Mouse (Mus musculus): ENCODE data around the gene Fbrs.
"Not testable (repeated sequence)": the region's sequence is repeated elsewhere in the genome, so short reads cannot be mapped to it uniquely, and the experiment has no call there.

Fbrs gene

DNA sequence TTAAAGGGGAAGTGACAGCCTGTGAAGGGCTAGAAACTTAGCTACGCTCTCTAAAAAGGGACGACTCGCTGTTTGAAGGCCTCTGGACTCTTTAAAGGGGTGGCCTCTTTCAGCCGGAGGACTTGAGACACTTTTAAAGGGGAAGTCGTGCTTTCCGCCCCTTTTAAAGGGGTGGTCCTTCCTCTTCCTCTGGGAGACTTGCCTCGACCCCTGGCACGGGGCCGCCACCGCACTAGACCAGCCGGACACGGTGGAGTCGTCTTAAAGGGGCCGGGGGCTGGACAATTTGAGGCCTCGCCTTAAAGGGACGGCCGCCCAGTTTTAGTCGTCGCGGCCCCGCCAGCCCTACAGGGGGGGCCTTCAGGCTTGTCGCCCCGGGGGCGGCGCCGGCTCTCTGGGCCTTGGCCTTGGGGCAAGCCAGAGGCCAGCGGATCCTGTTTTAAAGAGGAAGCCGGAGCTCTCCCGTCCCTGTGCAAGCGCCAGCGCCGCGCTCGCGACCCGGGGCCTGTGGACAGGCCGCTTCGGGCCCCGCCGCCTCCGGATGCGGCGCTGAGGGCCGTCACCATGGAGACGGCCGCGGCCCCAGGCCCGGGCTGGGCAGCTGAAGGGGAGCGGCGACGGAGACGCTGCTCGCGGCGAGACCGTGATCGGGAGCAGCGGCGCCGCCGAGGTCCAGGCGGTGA is at the start of gene Fbrs:
Gene Fbrs, plus strand, starts transcription at position 565 of the 683 bp plus-strand sequence.
- DNase-seq (ENCODE audit: low read depth, low spot score) = peak; percentile 47

DNA sequence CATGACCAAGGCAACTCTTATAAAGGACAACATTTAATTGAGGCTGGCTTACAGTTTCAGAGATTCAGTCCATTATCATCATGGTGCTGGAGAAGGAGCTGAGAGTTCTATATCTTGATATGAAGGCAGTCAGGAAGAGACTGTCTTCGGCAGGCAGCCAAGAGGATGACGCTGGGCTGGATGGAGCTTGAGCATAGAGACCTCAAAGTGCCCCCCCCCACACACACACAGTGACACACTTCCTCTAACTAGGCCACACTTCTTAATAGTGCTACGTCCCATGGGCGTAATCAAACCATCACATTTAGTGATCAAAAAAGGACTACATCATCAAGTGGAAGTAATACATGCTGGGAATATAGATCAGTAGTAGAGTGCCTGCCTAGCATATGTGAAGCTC is 43.8 kb upstream of the Fbrs start:
- DNase-seq (ENCODE audit: low read depth, low spot score) = no peak

DNA sequence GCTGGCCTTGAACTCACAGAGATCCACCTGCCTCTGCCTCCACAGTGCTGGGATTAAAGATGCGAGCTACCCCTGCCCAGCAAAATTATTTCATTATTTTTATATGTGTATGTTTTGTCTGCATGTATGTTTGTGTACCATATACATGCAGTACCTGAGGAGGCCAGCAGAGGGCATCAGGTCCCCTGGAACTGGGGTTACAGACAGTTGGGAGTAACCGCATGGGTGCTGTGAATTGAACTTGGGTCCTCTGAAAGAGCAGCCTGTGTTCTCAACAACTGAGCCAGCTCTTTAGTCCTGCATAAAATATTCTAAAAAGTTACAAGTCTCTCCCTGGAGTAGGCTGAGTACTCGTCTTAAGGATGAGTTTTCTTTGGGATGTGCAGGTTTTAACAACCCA is 41.3 kb upstream of the Fbrs start:
- DNase-seq (ENCODE audit: low read depth, low spot score) = no peak

DNA sequence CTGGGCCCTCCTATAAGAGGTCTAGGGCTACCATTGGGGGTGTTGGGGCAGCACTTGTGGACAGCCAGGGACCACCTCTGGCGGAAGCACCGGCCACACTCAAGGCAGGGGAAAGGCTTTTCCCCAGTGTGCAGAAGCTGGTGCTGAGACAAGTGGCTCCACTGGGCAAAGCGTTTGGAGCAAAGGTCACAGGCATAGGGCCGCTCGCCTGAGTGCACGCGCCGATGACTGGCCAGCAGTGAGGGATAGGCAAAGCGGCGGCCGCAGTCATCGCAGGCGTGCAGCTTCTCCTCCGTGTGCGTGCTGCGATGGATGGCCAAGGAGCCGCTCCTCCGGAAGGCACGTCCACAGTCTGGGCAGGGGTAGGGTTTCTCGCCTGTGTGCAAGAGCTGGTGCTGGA is 35.0 kb upstream of the Fbrs start:
- no peak for DNase-seq (ENCODE audit: low read depth, low spot score)

DNA sequence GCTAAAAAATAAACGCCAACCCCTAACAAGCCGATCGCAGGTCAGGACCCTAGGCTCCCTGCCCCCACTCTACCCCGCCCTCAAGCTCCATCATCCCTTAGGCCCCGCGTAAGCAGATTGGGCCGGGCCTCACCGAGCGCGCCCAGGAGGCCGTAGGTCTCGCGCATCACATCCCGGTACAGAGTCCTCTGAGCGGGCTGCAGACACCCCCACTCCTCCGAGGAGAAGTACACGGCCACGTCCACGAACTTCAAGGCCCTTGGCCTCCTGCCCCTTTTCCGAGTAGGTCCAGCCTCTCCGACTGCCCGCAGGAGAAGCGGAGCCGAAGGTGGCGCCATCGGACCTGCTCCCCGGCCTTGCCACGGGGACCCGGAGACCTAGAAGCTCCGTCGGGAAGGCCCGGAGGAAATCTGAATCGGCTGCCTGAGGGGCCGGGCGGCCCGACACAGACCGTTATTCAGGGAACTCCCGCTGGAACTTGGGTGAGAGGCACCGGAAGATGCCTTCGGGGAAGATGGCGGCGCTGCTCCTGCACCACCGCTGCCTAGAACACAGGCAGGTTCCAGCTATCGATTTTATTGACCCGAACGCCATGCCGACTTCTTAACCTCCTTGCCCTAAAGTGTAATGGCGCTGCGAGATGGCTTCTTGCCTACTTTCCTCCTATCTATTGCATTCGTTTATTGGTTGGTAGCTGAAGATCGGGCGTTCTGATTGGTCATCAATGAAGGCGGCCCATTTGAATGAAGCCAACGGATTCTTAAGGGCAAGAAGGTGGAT is 30.3 kb upstream of the Fbrs start, which contains the start of gene Zfp689:
Gene Zfp689, minus strand, starts transcription at position 638 of the 780 bp plus-strand sequence.
- peak; percentile 89 for DNase-seq (ENCODE audit: low read depth, low spot score)

DNA sequence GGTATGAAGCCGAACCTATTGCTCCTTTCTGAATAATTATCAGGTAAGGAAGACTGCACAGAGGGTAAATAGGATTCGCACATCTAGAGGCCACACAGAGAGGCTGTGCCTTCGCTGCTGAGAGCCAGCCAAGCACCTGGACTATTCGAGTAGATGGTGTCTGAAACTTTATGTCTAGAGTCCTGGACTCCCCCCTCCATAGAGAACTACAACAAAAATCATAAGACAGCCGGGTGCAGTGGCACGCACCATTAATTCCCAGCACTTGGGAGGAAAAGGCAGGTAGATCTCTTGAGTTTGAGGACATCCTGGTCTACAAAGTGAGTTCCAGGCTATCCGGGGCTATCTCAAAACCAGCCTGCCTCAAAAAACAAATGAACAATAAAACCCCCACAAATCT is 29.0 kb upstream of the Fbrs start:
- DNase-seq (ENCODE audit: low read depth, low spot score) = no peak

DNA sequence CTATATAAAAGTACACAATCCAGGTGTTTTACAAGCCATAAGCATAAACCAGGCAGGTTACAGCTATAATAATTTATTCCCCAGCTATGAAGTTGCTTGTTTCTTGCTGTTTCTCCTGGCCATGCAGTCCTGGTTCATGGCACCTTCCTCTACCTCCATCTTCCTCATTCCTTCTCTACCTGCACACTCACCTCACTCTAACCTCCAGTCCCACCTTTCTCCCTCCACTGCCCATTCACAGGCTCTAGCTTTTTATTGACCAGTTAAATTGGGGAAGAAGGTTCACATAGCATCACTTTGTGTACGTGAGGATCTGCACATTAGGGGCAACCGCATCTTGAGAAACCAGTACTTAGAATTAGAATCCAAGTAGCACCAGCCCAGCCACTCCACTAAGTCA is 25.9 kb upstream of the Fbrs start:
- DNase-seq (ENCODE audit: low read depth, low spot score) = no peak

DNA sequence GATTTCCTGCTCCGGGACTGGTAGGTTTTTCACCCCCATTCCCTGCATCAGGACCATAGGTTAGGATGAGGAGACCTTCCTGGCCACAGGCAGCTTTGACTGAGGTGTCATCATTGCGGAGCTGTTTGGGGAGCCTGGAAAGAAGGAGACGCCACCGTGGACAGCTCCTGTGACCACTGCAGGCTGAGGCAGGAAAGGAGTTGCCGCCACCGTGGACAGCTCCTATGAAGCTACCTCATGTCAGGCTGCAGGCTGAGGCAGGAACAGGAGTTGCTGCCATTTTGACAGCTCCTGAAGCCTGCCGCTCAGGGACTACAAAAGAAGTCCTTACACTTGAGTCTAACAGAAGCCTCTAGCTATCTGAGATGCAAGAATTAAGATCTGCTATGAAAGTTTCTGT is 24.1 kb upstream of the Fbrs start:
- DNase-seq (ENCODE audit: low read depth, low spot score) = no peak

DNA sequence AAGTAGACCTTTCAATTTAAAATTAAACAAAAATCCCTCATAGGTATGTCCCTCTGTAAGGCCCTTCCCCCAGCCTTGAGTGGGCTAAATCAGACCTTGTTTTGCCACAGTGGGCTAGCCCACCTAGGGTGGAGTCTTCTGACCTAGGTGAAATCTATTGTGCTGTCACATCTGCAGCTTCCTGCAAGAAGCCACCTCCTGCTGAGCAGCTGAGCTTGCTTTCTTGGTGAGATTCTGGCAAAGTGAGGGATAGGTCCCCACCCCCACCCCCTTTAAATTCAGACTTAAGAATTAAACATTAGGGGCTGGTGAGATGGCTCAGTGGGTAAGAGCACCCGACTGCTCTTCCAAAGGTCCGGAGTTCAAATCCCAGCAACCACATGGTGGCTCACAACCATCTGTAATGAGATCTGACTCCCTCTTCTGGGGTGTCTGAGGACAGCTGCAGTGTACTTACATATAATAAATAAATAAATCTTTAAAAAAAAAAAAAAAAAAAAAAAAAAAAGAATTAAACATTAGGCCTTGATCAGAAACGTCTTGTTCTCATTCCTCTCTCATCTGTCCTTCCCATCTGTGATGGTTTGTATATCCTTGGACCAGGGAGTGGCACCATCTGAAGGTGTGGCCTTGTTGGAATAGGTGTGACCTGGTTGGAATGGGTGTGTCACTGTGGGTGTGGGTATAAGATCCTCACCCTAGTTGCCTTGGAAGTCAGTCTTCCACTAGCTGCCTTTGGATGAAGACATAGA is 20.5 kb upstream of the Fbrs start:
- not testable (repeated sequence) for DNase-seq (ENCODE audit: low read depth, low spot score)

DNA sequence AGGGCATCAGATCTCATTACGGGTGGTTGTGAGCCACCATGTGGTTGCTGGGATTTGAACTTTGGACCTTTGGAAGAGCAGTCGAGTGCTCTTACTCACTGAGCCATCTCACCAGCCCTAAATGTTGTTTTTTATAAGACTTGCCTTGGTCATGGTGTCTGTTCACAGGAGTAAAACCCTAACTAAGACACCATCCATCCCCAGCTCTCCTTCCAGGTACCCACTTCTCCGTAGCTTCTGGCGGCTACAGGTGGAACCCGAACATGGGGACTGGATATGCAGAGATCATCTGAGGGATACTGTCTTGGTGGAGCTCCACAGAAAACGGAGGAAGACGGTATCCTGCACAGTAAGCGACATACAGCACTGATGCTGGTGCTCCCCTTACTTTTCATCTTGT is 19.7 kb upstream of the Fbrs start, which contains the start of gene Prr14:
Gene Prr14, plus strand, starts transcription at position 301 of the 400 bp plus-strand sequence.
- not testable (repeated sequence) for DNase-seq (ENCODE audit: low read depth, low spot score)

DNA sequence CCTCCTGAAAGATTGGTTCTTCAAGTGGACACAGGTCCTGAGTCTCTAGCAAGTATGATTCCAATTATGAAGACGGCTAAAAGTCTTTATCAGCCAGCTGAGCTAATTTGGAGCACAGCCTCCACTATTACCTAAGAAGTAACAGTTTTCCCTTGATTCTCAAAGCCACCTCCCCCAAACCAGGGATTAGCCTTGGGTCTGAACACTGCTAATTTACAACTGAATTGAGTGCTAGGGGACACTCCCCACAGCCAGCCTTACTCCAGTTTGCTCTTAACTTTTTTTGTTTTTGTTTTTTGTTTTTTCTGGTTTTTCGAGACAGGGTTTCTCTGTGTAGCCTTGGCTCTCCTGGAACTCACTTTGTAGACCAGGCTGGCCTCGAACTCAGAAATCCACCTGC is 13.8 kb upstream of the Fbrs start:
- DNase-seq (ENCODE audit: low read depth, low spot score) = no peak

DNA sequence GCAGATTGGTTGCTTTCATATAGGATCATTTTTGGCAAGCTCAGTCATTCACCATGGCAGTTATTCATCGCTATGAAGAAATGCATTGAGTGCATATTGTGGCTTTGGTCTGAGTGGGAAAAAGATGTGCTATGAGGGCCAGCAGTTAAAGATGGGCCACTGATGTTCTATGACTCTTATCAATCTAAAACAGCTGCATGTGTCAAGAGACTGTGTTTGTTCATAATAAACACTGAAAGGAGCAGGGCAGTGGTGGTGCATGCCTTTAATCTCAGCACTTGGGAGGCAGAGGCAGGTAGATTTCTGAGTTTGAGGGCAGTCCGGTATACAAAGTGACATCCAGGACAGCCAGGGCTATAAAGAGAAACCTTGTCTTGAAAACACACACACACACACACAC is 13.3 kb upstream of the Fbrs start:
- not testable (repeated sequence) for DNase-seq (ENCODE audit: low read depth, low spot score)

DNA sequence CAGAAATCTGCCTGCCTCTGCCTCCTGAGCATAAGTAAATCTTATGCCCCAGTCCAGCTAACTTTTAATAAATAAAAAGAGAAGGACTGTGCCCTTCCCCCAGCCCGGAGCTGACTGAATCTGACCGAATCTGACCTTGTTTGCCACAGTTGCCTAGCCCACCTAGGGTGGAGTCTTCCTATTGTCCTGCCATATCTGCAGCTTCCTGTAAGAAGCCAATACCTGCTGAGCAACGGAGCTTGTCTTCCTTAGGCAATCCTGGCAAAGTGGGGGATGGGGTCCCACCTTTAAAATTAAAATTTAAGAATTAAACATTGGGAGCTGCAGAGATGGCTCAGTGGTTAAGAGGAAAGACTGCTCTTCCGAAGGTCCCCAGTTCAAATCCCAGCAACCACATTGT is 12.4 kb upstream of the Fbrs start:
- no peak for DNase-seq (ENCODE audit: low read depth, low spot score)

DNA sequence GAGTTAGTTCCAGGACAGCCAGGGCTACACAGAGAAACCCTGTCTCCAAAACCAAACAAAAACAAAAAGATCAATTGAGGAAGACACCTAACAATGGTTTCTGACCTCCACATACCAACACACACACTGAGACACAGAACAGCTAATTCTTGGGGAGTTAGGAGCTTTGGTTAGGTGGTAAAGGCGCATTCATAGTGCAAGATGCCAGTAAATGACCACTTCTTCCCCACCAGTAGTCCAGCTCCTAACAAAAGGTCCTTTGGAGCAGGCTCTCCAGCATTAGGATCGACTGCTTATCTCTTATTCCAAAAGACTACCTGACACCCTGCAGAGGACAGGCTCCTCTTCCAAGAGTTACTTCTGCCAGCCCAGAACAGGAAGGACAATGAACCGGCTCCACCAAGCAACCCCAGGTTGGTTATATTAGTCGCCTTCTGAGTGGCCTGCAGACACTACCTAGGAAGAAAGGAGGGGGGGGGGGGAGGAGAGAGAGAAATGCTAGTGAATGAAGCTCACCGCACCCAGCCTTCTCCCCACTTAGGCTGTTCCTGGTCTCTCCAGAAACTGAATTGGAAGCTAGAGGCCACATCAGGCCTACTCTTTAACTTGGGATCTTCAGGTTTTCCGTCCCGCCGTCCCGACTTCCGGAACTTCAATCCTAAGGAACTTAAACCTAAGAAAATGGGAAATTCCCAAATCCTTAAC is 8.8 kb upstream of the Fbrs start:
- DNase-seq (ENCODE audit: low read depth, low spot score) = no peak

DNA sequence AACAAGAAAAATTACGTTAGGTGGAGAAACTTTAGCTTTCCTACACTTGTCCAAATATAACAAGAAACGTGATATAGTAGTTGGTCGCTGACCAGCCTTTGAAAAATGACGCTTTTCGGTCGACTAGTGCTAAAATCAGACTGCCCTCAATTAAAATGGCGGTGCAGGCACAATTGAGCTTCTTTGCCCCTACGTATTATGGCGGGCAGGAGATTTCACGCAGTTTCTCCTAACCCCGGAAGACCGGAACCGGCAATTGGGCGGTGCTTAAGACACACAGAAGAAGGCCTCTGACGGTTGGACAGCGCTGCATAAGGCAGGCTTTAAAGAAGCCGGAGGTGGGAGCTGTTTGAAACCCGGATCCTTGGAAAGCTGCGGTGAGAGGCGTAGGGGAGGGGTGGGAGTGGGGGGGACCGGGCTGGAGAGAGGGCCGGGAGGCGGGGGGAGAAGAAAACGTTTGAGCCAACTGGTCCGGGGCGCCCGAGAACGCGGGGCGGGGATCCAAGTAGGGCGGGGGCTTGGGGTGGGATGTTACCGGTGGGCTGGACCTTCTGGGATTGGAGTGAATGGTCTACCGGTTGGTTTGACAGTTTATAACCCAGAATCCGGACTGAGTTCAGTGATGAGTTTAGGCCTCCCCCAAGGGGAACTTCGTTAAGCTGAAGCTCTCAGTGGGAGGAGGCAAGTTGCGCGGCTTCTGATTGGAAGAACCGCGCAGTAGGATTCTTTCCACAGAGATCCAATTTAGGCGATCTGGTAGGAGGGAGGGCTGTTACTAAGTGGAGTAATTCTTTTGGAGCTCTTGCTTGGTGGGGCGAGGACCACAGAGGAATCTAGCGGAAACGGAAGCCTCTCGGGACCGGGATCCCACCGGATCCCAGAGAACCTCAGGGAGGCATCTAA is 8.0 kb upstream of the Fbrs start:
- DNase-seq (ENCODE audit: low read depth, low spot score) = peak; percentile 90

DNA sequence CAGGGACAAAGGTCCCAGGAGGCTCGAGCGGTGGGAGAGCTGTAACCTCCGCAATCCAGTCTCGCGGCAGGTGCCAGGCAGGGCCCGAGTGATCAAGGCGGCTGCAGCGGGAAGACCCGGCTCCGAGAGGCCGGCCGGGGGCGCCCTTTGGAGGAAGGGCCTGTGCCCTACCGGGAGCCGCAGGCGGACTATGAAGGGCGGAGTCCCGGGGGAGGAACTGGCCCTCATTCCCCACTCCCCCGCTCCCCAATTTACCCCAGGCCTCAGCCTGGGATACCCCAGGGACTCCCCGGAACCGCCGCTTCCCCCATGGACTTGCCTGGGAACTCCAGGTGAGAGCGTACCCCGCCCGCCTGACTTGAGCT is 7.4 kb upstream of the Fbrs start:
- DNase-seq (ENCODE audit: low read depth, low spot score) = no peak

DNA sequence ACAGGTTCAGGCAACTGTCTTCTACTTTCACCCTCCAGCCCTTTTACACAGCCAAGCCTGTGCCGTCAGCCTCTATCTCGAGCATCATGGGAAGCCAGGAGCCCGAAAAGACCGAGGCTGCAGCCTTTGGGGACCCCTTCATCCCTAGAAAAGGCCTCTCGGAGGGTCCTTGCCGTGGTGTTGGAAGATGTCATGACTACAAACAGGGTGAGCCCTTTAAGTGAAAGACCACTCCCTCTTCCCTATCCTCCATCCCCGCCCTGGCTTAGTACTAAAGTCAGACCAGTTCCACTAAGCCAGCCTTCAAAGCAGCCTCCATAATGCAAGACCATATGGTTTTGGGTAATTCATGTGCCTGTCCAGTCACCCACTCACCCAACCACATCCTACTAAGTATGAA is 6.9 kb upstream of the Fbrs start:
- no peak for DNase-seq (ENCODE audit: low read depth, low spot score)

DNA sequence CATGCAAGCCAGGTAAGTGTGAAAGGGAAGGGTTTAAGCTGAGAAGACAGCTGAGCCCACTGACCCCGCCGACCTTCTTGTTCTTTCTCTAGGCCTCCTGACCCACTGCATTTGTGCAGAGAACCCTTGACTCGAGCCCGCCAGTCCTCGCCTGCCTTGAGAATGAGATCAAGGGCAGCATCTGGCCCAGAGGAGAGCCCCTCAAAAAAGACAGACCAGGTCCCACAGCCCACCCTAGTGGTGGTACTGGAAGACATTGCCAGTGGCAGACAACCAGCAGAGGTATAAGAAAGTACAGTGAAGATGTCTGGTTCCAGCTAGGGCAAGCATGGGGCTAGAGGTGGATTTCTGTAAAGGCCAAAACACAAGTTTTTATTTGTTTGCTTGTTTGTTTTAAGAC is 5.3 kb upstream of the Fbrs start:
- no peak for DNase-seq (ENCODE audit: low read depth, low spot score)

DNA sequence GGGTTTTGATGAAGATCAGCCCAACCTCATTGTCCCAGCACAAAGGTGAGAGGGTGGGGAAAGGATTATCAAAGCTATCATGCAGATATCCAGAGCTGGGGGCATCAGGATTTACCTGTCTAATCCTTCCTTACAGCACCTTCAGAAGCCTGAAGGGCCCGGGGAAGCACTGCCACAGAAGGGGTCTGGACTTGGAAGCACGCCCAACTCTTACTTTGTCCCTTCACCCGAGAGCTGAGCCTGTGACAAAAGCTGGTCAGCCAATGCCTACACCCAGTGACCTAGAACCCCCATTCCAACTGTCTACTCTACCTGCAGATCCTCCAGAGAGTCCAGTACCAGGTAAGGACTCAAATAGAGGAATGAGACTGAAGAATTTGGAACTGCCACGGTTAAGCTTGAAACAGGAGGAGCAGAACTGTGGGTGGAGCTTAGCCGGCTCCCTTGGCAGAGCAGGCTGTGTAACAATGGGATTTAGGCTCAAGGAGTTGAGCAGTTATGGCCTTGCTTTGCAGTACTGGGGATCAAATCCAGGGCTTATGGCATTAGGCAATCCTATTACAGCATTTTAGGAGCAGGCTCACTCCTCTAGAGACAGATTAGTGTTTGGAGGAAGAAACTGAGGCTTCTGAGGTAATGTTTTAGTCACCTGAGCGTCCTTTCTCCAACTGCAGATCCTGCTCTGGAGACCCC is 4.5 kb upstream of the Fbrs start:
- no peak for DNase-seq (ENCODE audit: low read depth, low spot score)

DNA sequence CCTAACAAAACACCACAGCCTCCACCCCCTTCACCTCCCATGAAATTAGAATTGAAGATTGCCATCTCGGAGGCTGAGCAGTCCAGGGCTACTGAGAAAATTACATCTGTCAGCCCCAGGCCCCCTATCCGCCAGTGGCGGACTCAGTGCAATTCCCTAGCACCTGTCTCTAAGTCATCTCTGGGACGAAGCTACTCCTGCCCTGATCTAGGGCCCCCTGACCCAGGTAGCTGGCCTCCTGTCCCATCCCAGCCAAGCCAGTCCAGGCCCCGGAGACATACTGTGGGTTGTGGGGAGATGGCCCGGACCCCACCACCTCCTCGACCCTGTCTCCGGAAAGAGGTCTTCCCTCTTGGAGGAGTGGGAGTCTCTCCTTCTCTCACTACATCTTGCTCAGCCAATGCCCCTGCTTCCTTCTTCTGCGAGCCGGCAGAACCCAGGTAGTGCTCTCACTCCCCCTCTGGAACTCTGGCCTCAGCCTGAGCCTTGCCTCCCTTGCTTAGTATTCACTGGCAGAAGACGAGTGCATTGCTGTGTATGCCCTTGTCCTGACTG is 3.7 kb upstream of the Fbrs start:
- DNase-seq (ENCODE audit: low read depth, low spot score) = no peak
